ENCODE assay signal across 8 mouse cellular contexts in genomic region chr12:111907970-111908681, GRCm38 (mm10). TPM values are rescaled to one million over a fixed set of nuclear protein-coding genes. Genes with fewer than 3 reads are reported as not detected.
A peak's percentile ranks its signal among the peaks of the same experiment; 100 is the strongest.
DNase-seq lines count a peak whose midpoint lies in the region; ATAC-seq and TF ChIP-seq lines count a peak whose summit lies in the region.

TSS of gene Ppp1r13b (minus strand) at chr12:111908110.

- DNase-seq in adrenal gland, postnatal 14 days = peak; percentile 96
- DNase-seq in embryonic facial prominence, embryonic 10.5 days (ENCODE audit: low spot score) = peak; percentile 94
- DNase-seq in left cerebral cortex, postnatal 36 days (ENCODE audit: low spot score in 2 of 2) = peak; percentile 85 to 89
- DNase-seq in midbrain, embryonic 10.5 days (ENCODE audit: low spot score) = peak; percentile 86
- DNase-seq in right cerebral cortex, postnatal 36 days (ENCODE audit: low spot score in 2 of 2) = peak; percentile 80 to 82
- DNase-seq in urinary bladder, postnatal 4 days (ENCODE audit: low spot score in 2 of 2) = peak; percentile 87 to 90

- H3K4me1 ChIP-seq in embryonic facial prominence, embryonic 10.5 days = peaks cover 21% of the 10 kb centered on the region
- H3K4me1 ChIP-seq in intestine, postnatal 0 days (replicated peaks; ENCODE audit: control insufficient read depth, insufficient read depth, low read length) = peaks cover 10% of the 10 kb centered on the region
- H3K4me1 ChIP-seq in midbrain, embryonic 10.5 days = peaks cover 21% of the 10 kb centered on the region

- peak within 1 kb of the TSS; percentile 91 for H3K9ac ChIP-seq in intestine, postnatal 0 days (ENCODE audit: low read depth, low read length)

- peaks cover 61% of the 10 kb centered on the region for H3K27me3 ChIP-seq in embryonic facial prominence, embryonic 10.5 days (replicated peaks; ENCODE audit: low read depth, poor library complexity, severe bottlenecking)
- H3K27me3 ChIP-seq in intestine, postnatal 0 days (replicated peaks; ENCODE audit: control insufficient read depth, insufficient read depth, low read length) = no peaks in the 10 kb centered on the region
- peaks cover 77% of the 10 kb centered on the region for H3K27me3 ChIP-seq in midbrain, embryonic 10.5 days (ENCODE audit: low read depth, poor library complexity, severe bottlenecking)

- H3K36me3 ChIP-seq in embryonic facial prominence, embryonic 10.5 days (replicated peaks) = no peaks in the 10 kb centered on the region
- H3K36me3 ChIP-seq in intestine, postnatal 0 days (ENCODE audit: control insufficient read depth, insufficient read depth) = no peaks in the 10 kb centered on the region; the same call in 1 of the 2 replicates
- no peaks in the 10 kb centered on the region for H3K36me3 ChIP-seq in midbrain, embryonic 10.5 days

- WGBS in embryonic facial prominence, embryonic 10.5 days = under 1% methylated on average over 80 of the region's 80 CpGs
- under 1% methylated on average over 70 of the region's 80 CpGs for WGBS in intestine, postnatal 0 days
- under 1% methylated on average over 80 of the region's 80 CpGs for WGBS in midbrain, embryonic 10.5 days

- intact Hi-C loops in left cerebral cortex, postnatal 36 days (cut with DNase I) = no loop called here

- no peak for TF ChIP-seq CTCF in intestine, postnatal 0 days (IDR thresholded peaks at IDR 0.05; ENCODE audit: low read depth)

- peak within 1 kb of the TSS; percentile 81 for H3K27ac ChIP-seq in embryonic facial prominence, embryonic 10.5 days (replicated peaks)
- H3K27ac ChIP-seq in intestine, postnatal 0 days (ENCODE audit: low read depth, low read length) = peak within 1 kb of the TSS; percentile 93
- peak within 1 kb of the TSS; percentile 78 for H3K27ac ChIP-seq in midbrain, embryonic 10.5 days (replicated peaks)

- ATAC-seq in granulocyte monocyte progenitor cell, adult 5-6 weeks (replicated peaks; ENCODE audit: poor library complexity, severe bottlenecking) = peak; percentile 93
- ATAC-seq in intestine, postnatal 0 days = peak; percentile 87

- no peaks in the 10 kb centered on the region for H3K9me3 ChIP-seq in embryonic facial prominence, embryonic 10.5 days
- no peaks in the 10 kb centered on the region for H3K9me3 ChIP-seq in intestine, postnatal 0 days (ENCODE audit: control insufficient read depth)
- no peaks in the 10 kb centered on the region for H3K9me3 ChIP-seq in midbrain, embryonic 10.5 days (replicated peaks)

- H3K4me3 ChIP-seq in embryonic facial prominence, embryonic 10.5 days = peak within 1 kb of the TSS; percentile 82
- H3K4me3 ChIP-seq in intestine, postnatal 0 days (ENCODE audit: low read depth, low read length) = peak within 1 kb of the TSS; percentile 81
- H3K4me3 ChIP-seq in midbrain, embryonic 10.5 days = peak within 1 kb of the TSS; percentile 79

- peak within 1 kb of the TSS; percentile 90 for H3K4me2 ChIP-seq in intestine, postnatal 0 days (replicated peaks; ENCODE audit: low read depth)

RNA-seq across cellular contexts. Expression of gene Ppp1r13b, which starts in this region (rescaled TPM):
- 17.5 and 22.0 TPM in 2 replicates for total RNA-seq in adrenal gland, postnatal 14 days (2021)
- polyA plus RNA-seq in embryonic facial prominence, embryonic 10.5 days (2016; fragmentation: Nextera tagmentation; extraction: Ambion mirVana) = 4.1 and 5.1 TPM in 2 replicates
- 11.2 and 11.4 TPM in 2 replicates for total RNA-seq in granulocyte monocyte progenitor cell, adult 5-6 weeks (2014; fragmentation: Nextera tagmentation)
- total RNA-seq in granulocyte monocyte progenitor cell, adult 5-6 weeks (2017) = 2.9 and 4.7 TPM in 2 replicates
- polyA plus RNA-seq in intestine, postnatal 0 days (2015; fragmentation: Nextera tagmentation; extraction: Ambion mirVana) = 13.6 and 16.7 TPM in 2 replicates
- total RNA-seq in left cerebral cortex, postnatal 36 days (2021) = 10 to 100 TPM; 60.8 to 65.6 TPM
- 3.5 and 4.9 TPM in 2 replicates for polyA plus RNA-seq in midbrain, embryonic 10.5 days (2016; fragmentation: Nextera tagmentation; extraction: Ambion mirVana)

Comparison
In these comparisons a context has a peak if more than half of its experiments do, and no peak if none do; other contexts are left out.
1. Peak in every context shown above with its lines: DNase-seq, ATAC-seq, H3K4me3 ChIP-seq and H3K27ac ChIP-seq.